Mouse (Mus musculus): Measurements from ENCODE around the gene Pcnx. TPM values are rescaled to one million over a fixed set of nuclear protein-coding genes. Genes with fewer than 3 reads are reported as not detected.

The Pcnx gene
- polyA plus RNA-seq, 1 experiment = 27.3 TPM

DNA sequence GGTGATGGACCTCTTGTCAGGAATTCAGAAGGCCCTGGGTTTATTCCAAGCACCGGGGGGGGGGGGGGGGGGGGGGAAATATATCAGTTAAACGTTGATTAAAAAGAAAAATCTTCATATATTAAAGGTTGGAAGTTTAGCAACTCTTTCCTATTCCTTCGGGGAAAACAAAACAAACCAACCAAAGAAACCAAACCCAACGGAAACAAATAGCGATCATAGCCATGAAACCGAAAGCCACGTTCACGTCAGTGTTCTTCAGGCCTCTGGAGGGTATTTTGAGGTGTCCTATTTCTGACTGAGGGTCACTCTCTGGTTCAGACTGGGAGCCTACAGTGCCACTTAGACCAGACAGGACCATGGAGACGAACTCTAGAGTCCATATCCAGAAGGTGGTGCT lies 6.3 kb upstream of the Pcnx start:
- H3K4me1 ChIP-seq (ENCODE audit: control insufficient read depth, insufficient read depth, low read length) = no peaks in the 10 kb centered on the region

GRCm38 (mm10) chr12:81855031-81855430 lies 4.8 kb upstream of the Pcnx start:
- WGBS = 87% methylated on average over 8 of the region's 8 CpGs
- H3K27me3 ChIP-seq (replicated peaks; ENCODE audit: control insufficient read depth, insufficient read depth, low read length) = no peaks in the 10 kb centered on the region
- no peak overlapping the region for H3K27ac ChIP-seq (ENCODE audit: insufficient read depth, low read depth, low read length)
- H3K4me1 ChIP-seq (ENCODE audit: control insufficient read depth, insufficient read depth, low read length) = no peaks in the 10 kb centered on the region
- H3K4me3 ChIP-seq (ENCODE audit: insufficient read depth, low read depth, low read length) = no peak overlapping the region
- no peaks in the 10 kb centered on the region for H3K36me3 ChIP-seq (ENCODE audit: control insufficient read depth, insufficient read depth, low read length)
- TF ChIP-seq POLR2A (IDR thresholded peaks at IDR 0.05; ENCODE audit: low read depth, low read length) (no peak), CTCF (conservative IDR thresholded peaks at IDR 0.05; ENCODE audit: insufficient read depth, insufficient read length, low read depth, low read length) (no peak)
- no peak for DNase-seq

More for the DNA sequence above, 6.3 kb upstream of the Pcnx start:
- no peak overlapping the region for H3K4me3 ChIP-seq (ENCODE audit: insufficient read depth, low read depth, low read length)
- TF ChIP-seq CTCF (conservative IDR thresholded peaks at IDR 0.05; ENCODE audit: insufficient read depth, insufficient read length, low read depth, low read length) (no peak), POLR2A (IDR thresholded peaks at IDR 0.05; ENCODE audit: low read depth, low read length) (no peak)
- no peak overlapping the region for H3K27ac ChIP-seq (ENCODE audit: insufficient read depth, low read depth, low read length)
- no peaks in the 10 kb centered on the region for H3K36me3 ChIP-seq (ENCODE audit: control insufficient read depth, insufficient read depth, low read length)
- no peak for DNase-seq
- H3K27me3 ChIP-seq (replicated peaks; ENCODE audit: control insufficient read depth, insufficient read depth, low read length) = no peaks in the 10 kb centered on the region
- 68% methylated on average over 9 of the region's 9 CpGs for WGBS

GRCm38 (mm10) chr12:81856696-81857095 lies 3.1 kb upstream of the Pcnx start:
- DNase-seq = peak; percentile 83
- TF ChIP-seq POLR2A (IDR thresholded peaks at IDR 0.05; ENCODE audit: low read depth, low read length) (no peak), CTCF (conservative IDR thresholded peaks at IDR 0.05; ENCODE audit: insufficient read depth, insufficient read length, low read depth, low read length) (no peak)
- H3K4me1 ChIP-seq (ENCODE audit: control insufficient read depth, insufficient read depth, low read length) = peaks cover 4% of the 10 kb centered on the region
- H3K4me3 ChIP-seq (ENCODE audit: insufficient read depth, low read depth, low read length) = no peak overlapping the region
- H3K36me3 ChIP-seq (ENCODE audit: control insufficient read depth, insufficient read depth, low read length) = no peaks in the 10 kb centered on the region
- H3K27ac ChIP-seq (ENCODE audit: insufficient read depth, low read depth, low read length) = no peak overlapping the region
- WGBS = 57% methylated on average over 4 of the region's 4 CpGs
- no peaks in the 10 kb centered on the region for H3K27me3 ChIP-seq (replicated peaks; ENCODE audit: control insufficient read depth, insufficient read depth, low read length)

- DNase-seq = no peak
- no peaks in the 10 kb centered on the region for H3K27me3 ChIP-seq (replicated peaks; ENCODE audit: control insufficient read depth, insufficient read depth, low read length)
- no peak overlapping the region for H3K4me3 ChIP-seq (ENCODE audit: insufficient read depth, low read depth, low read length)
- WGBS = 67% methylated on average over 4 of the region's 4 CpGs
- no peaks in the 10 kb centered on the region for H3K36me3 ChIP-seq (ENCODE audit: control insufficient read depth, insufficient read depth, low read length)
- peaks cover 8% of the 10 kb centered on the region for H3K4me1 ChIP-seq (ENCODE audit: control insufficient read depth, insufficient read depth, low read length)
- TF ChIP-seq POLR2A (IDR thresholded peaks at IDR 0.05; ENCODE audit: low read depth, low read length) (no peak), CTCF (conservative IDR thresholded peaks at IDR 0.05; ENCODE audit: insufficient read depth, insufficient read length, low read depth, low read length) (no peak)
- no peak overlapping the region for H3K27ac ChIP-seq (ENCODE audit: insufficient read depth, low read depth, low read length)
Measured at GRCm38 (mm10) chr12:81857251-81857650, 2.6 kb upstream of the Pcnx start.

DNA sequence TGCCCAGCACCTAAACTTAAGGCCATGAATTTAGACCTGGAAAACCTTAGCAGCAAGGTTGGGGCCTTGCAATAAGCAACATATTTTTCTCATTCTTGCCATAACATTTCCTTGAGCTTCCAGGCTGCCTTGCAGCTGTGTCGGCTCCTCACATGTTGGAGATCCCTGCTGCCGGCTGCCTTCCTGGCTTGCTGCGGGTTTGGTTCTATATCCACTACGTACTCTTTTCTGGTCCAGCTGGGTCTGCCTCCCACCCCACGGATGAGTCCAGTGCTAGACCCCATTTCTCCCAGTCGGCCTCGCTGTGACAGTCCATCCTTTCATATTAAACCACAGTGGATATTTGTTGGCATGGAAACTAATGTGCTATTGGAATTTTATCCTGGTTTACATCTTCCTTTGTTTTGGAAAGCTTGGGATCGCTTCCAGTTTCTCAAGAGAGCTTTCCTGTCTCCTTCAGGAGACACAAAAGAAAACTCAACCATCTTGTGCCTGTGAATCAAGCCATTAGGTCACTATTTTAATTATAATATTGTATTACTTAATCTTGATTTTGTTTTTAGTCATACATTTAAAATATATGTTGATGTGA lies 1.7 kb upstream of the Pcnx start:
- TF ChIP-seq CTCF (conservative IDR thresholded peaks at IDR 0.05; ENCODE audit: insufficient read depth, insufficient read length, low read depth, low read length) (no peak), POLR2A (IDR thresholded peaks at IDR 0.05; ENCODE audit: low read depth, low read length) (no peak)
- Histone ChIP-seq H3K27ac (ENCODE audit: insufficient read depth, low read depth, low read length) (no peak overlapping the region), H3K4me1 (ENCODE audit: control insufficient read depth, insufficient read depth, low read length) (peaks cover 13% of the 10 kb centered on the region), H3K4me3 (ENCODE audit: insufficient read depth, low read depth, low read length) (no peak overlapping the region), H3K27me3 (replicated peaks; ENCODE audit: control insufficient read depth, insufficient read depth, low read length) (no peaks in the 10 kb centered on the region), H3K36me3 (ENCODE audit: control insufficient read depth, insufficient read depth, low read length) (no peaks in the 10 kb centered on the region)
- 73% methylated on average over 8 of the region's 8 CpGs for whole genome bisulfite sequencing
- DNase-seq = peak; percentile 53

DNA sequence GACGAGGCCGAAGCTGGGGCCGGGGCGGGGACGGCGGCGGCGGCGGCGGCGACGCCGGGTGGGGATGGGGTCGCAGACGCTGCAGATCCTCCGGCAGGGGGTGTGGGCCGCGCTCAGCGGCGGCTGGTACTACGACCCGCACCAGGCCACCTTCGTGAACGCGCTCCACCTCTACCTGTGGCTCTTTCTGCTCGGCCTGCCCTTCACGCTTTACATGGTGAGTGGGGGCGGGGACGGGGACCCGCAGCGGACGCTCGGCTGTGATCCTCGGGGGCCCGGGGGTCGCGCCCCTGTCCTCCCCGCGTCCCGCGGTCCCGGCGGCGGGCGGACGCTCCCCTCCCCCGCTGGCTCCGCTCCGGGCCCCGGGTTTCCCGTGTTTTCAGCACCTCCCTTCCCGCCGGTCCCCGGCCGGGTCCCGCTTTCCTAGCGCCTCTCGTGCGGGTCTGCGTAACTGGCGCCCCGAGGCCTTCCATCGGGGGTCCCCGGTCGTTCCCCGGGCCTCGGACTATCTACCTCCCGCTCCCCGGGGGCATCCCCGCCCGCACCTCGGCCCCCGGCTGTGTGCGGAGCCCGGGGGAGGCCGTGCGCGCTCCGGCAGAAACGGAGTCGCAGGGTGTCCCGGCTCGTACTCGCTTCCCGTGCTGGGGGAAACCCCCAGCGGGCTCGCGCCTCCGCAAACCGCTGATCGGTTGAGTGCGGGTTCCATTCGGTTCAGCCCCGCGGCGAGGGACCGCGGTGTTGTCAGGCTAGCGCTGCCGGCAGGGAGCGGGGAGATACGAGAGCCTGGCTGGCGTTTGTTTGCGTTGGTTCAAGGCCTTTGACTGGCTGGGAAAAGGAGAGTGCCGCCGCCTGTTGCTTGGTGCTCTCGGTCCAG lies 722 bp downstream of the Pcnx start:
- Histone ChIP-seq H3K27ac (ENCODE audit: insufficient read depth, low read depth, low read length) (0 out of 2 replicates have a peak overlapping the region, but pooled peaks have one; percentile 5), H3K36me3 (ENCODE audit: control insufficient read depth, insufficient read depth, low read length) (no peaks in the 10 kb centered on the region), H3K4me1 (ENCODE audit: control insufficient read depth, insufficient read depth, low read length) (peaks cover 13% of the 10 kb centered on the region), H3K27me3 (replicated peaks; ENCODE audit: control insufficient read depth, insufficient read depth, low read length) (no peaks in the 10 kb centered on the region), H3K4me3 (ENCODE audit: insufficient read depth, low read depth, low read length) (peak overlapping the region; percentile 64)
- DNase-seq = peak; percentile 69
- TF ChIP-seq CTCF (conservative IDR thresholded peaks at IDR 0.05; ENCODE audit: insufficient read depth, insufficient read length, low read depth, low read length) = no peak; the same call in 1 of the 2 replicates
- no peak for TF ChIP-seq POLR2A (IDR thresholded peaks at IDR 0.05; ENCODE audit: low read depth, low read length)
- 1% methylated on average over 106 of the region's 107 CpGs for WGBS

Measured in kidney, adult 2 months (tissue).